ENCODE assay signal across 2 mouse cellular contexts in the genomic region with DNA sequence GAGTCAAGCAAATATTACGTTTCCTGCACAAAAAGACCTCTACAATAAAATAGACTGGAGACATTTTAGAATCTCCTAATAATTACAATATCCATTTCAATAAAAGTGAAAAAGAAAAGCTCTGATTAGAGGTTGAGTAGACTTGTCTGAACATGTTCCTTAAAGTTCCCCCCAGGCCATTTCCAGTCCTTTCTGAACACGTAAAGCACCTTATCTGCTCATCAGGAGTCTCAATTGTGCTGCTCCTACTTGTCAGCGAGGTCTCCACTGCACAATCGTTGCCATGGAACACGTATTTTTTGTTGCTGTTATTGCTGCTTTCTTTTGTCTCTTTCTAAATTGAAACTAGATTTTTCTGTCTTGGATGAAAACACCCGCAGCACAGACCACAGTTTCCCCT.
TF ChIP-seq lines count a peak whose summit lies in the region.

No protein-coding gene starts in this region.

TF ChIP-seq in CH12.LX, 34 proteins besides CTCF, POLR2A, EP300 and RAD21 (continued from another document):
- TF ChIP-seq CHD1 (IDR thresholded peaks at IDR 0.05; ENCODE audit: low read depth, low read length) (peak; percentile 92), POLR2AphosphoS2 (IDR thresholded peaks at IDR 0.05; ENCODE audit: low read depth, low read length) (no peak), HCFC1 (IDR thresholded peaks at IDR 0.05; ENCODE audit: low read depth, low read length) (no peak)

TF ChIP-seq in ES-E14, 5 proteins besides CTCF, POLR2A, EP300 and RAD21 (continued from another document):
- TF ChIP-seq CHD2 (IDR thresholded peaks at IDR 0.05; ENCODE audit: low read depth, low read length), result no peak
- TF ChIP-seq MAFK (IDR thresholded peaks at IDR 0.05; ENCODE audit: insufficient read depth, low read depth, low read length), result no peak
- no peak for TF ChIP-seq HCFC1 (IDR thresholded peaks at IDR 0.05; ENCODE audit: borderline replicate concordance, insufficient read depth, low read length)
TF ChIP-seq in ES-E14: peak in this region for 0.
